Comparison of ENCODE assay signal across 19 mouse cellular contexts in the genomic region with DNA sequence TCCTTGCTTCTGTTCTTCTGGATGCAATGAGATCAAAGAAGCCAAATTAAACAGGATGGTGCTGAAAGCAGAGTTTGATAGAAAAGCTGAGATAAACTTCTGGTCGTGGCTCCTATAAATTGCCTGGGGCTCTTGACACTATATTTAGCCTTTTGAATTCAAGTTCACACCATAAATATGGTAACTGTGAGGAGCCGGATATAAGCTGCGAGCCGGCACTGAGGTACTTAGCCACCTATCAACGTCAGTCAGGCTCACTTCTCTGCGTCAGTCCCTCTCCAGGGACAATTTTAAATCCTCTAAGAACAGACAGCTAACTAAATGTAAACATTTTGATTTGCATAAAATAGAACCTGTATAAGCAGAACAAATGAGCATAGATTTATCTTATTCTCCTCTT.
"Had no signal": no experiment of that assay in that cellular context is flagged by ENCODE, and none has a peak within 500 bp of the region (broad histone marks: within the 10 kb centered on the region; RNA-seq: fewer than 3 reads in every experiment).

No protein-coding gene starts in this region.

- H3K36me3 ChIP-seq: kidney, embryonic 15.5 days; limb, embryonic 12.5 days; limb, embryonic 15.5 days; midbrain, embryonic 15.5 days; neural tube, embryonic 13.5 days; stomach, embryonic 15.5 days had no signal

- H3K4me2 ChIP-seq: kidney, embryonic 15.5 days; limb, embryonic 12.5 days; limb, embryonic 15.5 days; liver, embryonic 11.5 days; lung, embryonic 14.5 days; midbrain, embryonic 15.5 days; neural tube, embryonic 13.5 days; stomach, embryonic 15.5 days had no signal

- H3K4me1 ChIP-seq: limb, embryonic 12.5 days; limb, embryonic 15.5 days; midbrain, embryonic 15.5 days; stomach, embryonic 15.5 days had no signal

- H3K9me3 ChIP-seq: kidney, embryonic 15.5 days; limb, embryonic 12.5 days; limb, embryonic 15.5 days; midbrain, embryonic 15.5 days; neural tube, embryonic 13.5 days; stomach, embryonic 15.5 days had no signal

- H3K27ac ChIP-seq: kidney, embryonic 15.5 days; limb, embryonic 12.5 days; limb, embryonic 15.5 days; liver, embryonic 14.5 days; macrophage; midbrain, embryonic 15.5 days; neural tube, embryonic 13.5 days; stomach, embryonic 15.5 days had no signal

- H3K27me3 ChIP-seq: kidney, embryonic 15.5 days; limb, embryonic 12.5 days; limb, embryonic 15.5 days; midbrain, embryonic 15.5 days; neural tube, embryonic 13.5 days; stomach, embryonic 15.5 days had no signal

- ATAC-seq: lung, postnatal 0 days; midbrain, embryonic 15.5 days had no signal

- H3K4me3 ChIP-seq: kidney, embryonic 15.5 days; limb, embryonic 12.5 days; limb, embryonic 15.5 days; midbrain, embryonic 15.5 days; myocyte; neural tube, embryonic 13.5 days; stomach, embryonic 15.5 days had no signal

- H3K9ac ChIP-seq: kidney, embryonic 15.5 days; limb, embryonic 12.5 days; limb, embryonic 15.5 days; liver, embryonic 14.5 days; liver, postnatal 0 days; lung, embryonic 14.5 days; midbrain, embryonic 15.5 days; neural tube, embryonic 13.5 days; stomach, embryonic 15.5 days had no signal

- DNase-seq: kidney, postnatal 4 days; left cerebral cortex, postnatal 4 days; liver, postnatal 0 days; lung, embryonic 14.5 days; retina, postnatal 1 day; right cerebral cortex, postnatal 25 days; spleen, adult 18-20 months; thymus, postnatal 25 days had no signal
